Mouse (Mus musculus) brain, embryonic 14.5 days (tissue): ENCODE results near the gene Fibp.

Experiments
- CTCF ChIP-seq: fragments of 200-500 bp; IDR thresholded peaks from 2 replicates; pipeline ENCODE4 v1.5.1; 2012; ENCODE audit warnings: inconsistent platforms, mild to moderate bottlenecking, moderate library complexity, borderline replicate concordance; ENCODE audit not compliant: insufficient read depth, insufficient read length; ENCODE audit errors: extremely low read depth
- POLR2A ChIP-seq: fragments of 200-500 bp; IDR thresholded peaks from 2 replicates; pipeline ENCODE4 v1.6.1; 2012; ENCODE audit warnings: mild to moderate bottlenecking, inconsistent platforms, borderline replicate concordance; ENCODE audit not compliant: poor library complexity, insufficient read depth, insufficient read length, severe bottlenecking; ENCODE audit errors: extremely low read depth

GRCm38 (mm10) chr19:5414534-5414957, 45.9 kb upstream of the Fibp start:
- TF ChIP-seq CTCF (no peak), POLR2A (no peak)
